Mouse (Mus musculus) heart, adult 8-10 months (tissue): ENCODE measurements around the gene Nppa. TPM values are rescaled to one million over a fixed set of nuclear protein-coding genes. Genes with fewer than 3 reads are reported as not detected.
A peak's percentile ranks its signal among the peaks of the same experiment; 100 is the strongest.

ENCODE experiments used
- DNase-seq: peaks from one replicate; pipeline ENCODE4 v3.0.0; 2022; ENCODE audit warnings: low spot score
- total RNA-seq, 4 experiments: library from RNA; stranded (reverse); gene quantifications; 2 replicates each; pipeline ENCODE4 v1.2.4; 2022

Gene Nppa
- total RNA-seq, result 1,000 to 10,000 TPM; 1,499 to 1,940 (median 1,728) TPM

DNA sequence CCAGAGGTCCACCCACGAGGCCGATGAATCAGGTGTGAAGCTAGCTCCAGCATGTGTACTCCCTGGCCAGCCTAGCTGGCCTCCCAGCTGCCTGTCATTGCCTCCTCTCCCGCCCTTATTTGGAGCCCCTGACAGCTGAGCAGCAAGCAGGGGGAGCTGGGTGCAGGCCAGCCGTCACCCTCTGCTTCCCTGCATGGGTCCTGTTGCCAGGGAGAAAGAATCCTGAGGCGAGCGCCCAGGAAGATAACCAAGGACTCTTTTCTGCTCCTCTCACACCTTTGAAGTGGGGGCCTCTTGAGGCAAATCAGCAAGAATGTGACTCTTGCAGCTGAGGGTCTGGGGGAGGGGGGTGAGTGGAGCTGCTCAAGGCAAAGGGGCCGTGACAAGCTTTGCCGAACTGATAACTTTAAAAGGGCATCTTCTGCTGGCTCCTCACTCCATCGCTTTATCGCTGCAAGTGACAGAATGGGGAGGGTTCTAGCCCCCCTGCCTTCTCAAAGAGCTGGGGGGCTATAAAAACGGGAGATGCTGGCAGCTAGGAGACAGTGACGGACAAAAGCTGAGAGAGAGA is at the start of gene Nppa:
Gene Nppa (plus strand): TSS at position 521 of the 571 bp plus-strand sequence.
- DNase-seq, result no peak

DNA sequence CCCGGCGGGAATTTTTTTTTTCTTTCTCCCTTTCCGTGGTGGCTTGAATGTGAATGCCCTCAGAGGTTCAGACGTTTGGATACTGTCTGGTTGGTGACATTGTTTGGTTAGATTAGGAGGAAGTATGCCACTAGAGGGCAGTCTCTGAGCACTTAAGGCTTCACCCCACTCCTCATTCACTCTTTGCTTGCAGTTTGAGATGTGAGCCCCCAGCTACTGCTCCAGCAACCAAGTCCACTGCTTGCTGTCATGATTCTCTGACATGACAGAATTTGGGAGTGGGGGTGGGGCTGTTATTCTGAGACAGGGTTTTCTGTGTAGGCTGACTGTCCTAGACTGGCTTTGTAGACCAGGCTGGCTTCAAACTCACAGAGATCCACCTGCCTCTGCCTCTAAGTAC is 46.9 kb upstream of the Nppa start:
- DNase-seq, result no peak

DNA sequence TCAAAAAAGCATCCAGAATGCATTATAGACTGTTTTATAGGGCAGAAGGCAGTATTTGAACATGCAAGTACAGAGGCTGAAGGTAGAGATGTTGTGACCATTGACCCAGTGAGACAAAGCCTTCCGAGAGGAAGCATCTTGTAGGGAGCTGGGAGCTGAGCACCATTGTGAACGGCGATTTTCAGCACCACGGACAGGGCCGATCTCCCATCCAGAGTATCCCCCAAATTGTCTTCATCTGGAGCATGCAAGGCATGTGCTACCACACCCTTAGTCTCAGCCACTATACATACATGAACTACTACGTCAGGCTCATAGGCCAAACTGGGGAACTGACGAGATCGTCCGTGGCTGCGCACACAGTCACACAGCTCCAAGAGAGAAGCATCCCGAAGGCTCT is 43.4 kb upstream of the Nppa start:
- DNase-seq, result no peak

DNA sequence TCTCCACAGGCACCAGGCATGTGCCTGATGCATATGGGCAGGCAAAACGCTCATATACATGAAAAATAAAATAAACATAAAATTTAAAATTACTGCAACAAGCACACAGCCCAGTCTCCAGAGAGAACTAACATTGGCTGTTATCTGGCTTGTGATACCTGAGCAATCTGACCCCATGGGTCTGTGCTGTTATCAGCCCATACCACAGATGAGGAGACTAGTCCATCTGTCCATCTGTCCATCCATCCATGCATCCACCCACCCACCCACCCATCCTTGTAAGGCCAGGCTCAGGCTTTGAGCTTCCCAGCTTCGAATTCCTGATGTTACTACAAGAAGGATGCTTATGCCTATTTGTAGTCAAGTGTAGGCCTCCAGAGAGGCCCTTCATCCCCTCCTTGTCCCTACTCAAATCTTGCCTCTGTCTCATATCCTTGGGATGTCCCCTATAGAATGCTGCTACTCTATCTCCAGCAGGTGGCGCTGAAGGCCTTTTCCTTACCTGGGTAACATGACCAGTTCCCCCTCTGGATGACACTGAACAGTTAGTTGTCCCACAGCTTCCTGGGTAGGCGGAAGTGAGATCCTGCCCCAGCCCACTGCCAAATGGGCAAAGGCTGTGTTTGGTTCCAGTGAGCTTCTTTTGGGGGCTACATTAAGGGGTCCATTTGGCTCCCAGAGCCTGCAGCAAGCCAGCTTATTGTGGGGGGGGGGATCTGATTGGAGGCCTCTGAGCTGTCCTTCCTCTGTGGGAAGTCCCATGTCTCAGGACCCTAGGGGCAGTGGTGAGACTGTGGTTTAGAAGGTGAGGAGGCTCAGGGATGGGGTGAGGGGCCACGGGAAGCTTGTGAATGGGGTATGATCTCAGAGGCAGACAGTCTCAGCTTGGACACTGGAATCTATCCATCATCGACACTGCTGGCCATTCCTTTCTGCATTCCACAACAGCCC is 40.4 kb upstream of the Nppa start:
- DNase-seq, result no peak

DNA sequence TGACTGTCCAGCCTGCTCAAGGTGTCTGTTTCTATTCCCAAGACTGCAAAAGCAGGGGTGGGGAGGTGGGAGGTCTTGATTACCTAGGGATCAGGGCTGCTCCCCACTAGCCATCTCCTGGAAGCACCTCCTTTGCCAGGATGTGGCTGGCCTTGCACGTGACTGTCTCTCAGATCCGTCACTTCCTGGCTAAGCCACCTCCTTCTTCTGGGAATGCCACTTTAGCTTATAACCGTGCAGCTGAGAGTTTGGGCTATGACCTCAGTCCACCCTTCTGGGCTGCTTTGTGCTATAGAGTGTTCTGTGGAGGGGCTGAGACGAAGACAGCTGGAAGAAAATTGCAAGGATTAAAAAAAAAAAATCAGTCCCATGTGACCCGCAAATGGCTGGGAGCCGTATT is 37.7 kb upstream of the Nppa start:
- no peak for DNase-seq

DNA sequence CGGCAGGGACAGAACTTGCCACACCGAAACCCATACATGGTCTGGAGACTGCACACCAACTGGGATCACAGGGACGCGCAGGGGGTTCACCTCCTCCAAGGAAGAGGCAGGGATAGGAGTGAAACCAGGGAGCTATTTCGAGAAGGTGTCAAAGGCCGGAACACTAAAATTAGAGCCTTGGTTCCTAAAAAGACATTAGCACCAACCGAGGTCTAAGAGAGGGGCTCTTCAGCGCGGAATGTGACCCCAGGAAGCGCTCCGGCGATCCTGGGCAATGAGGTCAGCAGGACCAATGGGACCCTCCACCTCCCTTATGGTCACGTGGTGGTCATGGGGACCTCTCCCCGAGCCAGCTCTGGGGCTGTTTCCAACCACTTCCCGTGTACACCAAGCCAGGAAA is 36.9 kb upstream of the Nppa start:
- DNase-seq, result peak; percentile 62

DNA sequence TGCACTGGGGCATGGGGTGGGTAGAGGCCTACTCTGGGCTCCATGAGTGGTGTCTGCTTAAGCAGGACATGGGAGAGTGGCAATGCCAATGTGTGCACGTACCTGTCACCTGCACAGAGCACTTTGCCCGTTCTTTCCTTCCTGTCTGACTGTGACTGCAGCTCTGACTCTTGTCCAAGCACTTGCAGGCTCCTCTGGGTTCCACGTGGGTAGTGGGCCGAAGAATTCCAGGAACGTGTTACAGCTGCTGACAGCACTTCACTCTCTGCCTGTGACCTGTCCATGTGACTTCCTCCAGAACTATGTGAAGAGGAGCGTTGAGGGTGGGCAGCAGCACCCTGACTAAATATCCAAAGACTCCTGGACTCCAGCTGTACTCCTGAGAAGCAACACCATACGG is 34.8 kb upstream of the Nppa start:
- no peak for DNase-seq

DNA sequence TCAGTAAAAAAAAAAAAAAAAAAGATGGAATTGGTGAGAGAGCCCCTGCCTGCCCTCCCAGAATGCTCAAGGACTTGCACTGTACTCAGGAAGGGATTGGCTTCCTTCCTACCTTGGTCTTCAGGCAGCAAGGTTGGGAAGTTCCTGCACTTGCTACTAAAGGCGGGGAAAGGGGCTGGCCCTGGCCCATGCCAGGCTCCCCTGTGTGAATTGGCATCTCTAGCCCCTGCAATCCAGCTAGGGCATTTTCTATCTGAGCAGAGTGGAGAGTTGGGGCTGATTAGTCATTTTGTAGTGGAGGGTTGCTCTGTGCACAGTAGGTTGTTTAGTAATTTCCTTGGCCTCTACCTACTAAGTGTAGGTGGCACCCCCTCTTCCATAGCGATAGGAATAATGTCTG is 31.7 kb upstream of the Nppa start:
- DNase-seq, result no peak

DNA sequence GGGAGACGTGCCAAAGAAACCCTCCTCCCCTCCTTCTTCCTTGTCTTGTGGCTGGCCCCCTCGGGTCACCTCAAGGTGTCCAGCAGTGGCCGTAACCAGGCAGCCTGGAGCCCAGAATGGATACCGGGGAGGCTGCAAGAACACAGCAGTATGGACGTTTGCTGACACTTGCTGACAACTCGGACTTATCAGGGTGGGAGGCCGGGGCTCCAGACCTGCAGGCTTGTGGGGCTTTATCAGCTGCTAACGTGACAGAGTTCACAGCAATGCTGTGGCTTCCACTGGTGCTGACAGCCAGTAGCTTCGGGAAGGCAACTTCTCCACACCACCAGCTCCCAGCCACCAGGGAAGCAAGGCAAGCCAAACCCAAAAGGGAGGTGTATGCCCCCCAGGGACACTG is 31.2 kb upstream of the Nppa start:
- DNase-seq, result no peak

DNA sequence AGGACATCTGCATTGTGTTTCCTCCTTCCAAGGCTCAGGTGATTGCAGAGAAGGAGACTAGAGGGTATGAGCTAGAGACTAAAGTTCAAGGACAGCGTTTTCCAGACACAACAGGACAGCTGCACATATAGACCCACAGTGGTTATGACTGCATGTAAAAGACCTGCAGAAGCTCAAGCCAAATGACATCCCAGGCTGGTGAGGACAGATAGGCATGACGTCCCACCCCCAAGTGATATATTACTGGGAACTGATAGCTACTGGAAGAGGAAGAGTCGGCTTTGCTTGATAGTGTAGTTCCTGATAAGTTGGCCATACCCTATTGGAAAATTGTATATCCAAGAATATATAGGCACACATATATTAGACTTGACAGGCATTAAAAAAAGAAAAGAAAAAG is 24.3 kb upstream of the Nppa start:
- DNase-seq, result no peak

DNA sequence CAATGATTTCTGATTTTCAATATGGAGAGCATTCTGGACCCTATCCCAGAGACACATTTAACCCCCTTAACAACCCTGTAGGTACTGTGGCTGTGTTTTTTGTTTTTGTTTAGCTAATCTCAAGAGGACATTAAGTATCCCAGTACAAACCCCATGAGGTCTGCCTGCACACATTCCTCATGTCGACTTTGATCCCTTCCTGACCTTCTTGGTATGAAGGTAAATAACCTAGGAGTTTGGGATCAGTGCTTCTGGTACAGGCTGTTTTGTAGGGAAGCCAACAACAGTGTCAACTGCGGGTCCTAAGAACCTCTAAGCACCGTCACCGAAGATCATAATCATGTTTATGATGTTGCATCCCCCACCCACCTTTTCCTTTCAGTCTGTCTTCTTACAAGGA is 22.8 kb upstream of the Nppa start:
- no peak for DNase-seq

DNA sequence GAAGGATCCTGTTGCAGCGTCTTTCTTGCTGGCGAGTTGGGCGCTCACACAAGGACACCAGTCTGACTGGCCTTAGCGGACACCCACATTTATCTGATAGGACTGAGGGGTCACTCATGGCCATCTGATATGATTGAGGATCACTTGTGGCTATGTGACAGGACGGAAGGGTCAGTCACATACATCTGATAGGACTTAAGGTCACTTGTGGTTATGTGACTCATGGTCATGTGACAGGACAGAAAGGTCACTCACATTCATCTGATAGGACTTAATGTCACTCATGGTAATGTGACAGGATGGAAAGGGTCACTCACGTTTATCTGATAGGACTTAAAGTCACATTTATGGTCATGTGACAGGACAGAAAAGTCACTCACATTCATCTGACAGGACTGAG is 22.1 kb upstream of the Nppa start:
- DNase-seq, result no peak

DNA sequence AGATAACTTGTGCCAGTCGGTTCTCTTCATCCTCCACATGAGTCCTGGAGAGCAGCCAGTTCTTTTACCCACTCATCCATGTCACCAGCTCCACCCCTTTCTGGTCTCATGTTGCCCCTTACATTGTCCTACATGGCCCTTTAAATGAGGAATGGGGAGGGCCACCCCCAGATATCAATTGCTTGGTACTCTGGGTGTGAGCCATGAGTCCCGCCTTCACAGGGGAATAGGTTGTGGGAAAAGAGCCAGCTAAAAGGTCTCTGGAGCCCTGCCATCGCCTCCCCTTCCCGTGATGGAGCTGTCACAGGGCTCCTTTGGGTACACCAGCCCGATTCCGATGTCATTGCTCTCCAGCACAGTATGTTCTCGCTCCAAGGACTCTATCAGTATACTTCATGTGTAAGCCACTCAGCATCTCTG is 21.1 kb upstream of the Nppa start:
- no peak for DNase-seq

DNA sequence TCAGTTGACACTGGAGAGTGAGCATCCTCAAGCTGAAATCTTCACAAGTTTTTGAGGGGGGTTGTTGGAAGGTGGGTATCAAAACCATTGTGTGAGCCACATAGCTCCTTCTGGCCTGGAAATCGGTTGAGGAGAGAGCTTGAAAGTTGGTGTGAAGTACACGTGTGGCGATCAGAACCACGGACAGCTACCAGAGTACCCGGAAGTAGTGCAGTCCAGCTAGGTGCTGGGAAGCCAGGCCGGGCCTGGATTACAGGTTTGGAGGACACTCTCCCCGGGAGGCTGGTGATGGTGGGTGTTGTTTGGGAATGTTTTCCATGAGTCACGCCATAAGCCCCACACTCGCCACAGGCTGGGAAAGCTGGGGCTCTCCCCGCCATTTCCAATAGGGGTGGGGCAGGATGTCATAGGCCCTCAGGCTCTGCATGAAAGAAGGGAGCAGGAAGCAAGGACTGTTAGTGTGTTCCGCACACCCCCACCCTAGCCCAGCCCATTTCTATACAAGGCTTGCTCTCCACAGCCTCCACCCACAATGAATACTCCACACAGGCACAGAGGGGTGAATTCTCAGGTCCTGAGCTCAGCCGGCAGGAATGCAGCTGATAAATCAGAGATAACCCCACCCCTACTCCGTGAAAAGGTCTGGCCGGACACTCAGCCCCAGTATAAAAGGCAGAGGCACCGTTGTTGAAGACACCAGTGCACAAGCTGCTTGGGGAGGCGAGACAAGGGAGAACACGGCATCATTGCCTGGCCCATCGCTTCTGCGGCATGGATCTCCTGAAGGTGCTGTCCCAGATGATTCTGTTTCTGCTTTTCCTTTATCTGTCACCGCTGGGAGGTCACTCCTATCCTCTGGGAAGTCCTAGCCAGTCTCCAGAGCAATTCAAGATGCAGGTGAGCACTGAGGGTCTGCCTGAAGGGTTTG is 15.1 kb upstream of the Nppa start, which contains the start of gene Nppb:
Gene Nppb (plus strand): TSS at position 584 of the 928 bp plus-strand sequence.
- DNase-seq, result peak; percentile 38

DNA sequence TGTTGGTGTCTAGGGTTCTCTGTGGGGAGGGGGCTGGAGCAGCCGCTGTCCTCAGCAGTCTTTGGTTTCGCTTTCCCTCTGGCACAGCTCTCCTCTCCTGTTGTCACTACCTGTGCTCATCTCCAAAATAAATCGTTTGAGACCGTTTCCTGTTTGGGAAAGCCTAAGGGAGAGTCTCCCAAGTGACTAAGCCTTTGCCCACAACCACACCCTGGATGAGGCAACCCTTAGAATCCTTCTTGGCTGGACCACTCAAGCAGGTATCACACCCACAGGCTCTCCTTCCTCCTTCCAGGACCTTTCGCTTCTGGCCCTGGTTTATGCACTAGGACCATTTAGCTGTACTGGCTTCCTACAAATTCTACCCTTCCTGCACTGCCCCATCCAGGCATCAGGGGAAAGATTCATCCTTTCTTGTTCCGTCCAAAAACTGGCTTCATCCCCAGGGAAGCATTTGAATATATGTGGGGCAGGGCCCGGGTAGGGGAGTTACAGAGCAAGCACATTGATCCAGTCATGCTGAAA is 6.9 kb upstream of the Nppa start:
- no peak for DNase-seq

DNA sequence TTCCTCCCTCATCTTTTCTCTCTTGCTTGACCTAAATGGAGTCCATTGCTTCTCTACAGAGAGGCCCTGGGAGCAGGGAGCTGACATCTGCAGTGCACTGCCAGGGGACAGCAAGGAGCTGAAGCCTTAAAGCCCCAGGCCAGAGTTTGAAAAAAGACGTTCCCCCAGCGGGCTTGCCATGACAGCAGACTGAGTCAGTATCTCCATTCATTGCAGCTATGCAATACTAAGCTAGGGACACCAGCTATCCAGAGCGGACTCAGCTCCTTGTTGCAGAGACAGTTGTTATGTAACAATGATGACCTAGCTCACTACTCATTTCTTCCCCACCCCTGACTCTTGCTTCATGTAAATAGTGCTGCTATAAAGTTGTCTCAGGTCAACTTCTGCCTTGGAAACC is 5.2 kb upstream of the Nppa start:
- no peak for DNase-seq

DNA sequence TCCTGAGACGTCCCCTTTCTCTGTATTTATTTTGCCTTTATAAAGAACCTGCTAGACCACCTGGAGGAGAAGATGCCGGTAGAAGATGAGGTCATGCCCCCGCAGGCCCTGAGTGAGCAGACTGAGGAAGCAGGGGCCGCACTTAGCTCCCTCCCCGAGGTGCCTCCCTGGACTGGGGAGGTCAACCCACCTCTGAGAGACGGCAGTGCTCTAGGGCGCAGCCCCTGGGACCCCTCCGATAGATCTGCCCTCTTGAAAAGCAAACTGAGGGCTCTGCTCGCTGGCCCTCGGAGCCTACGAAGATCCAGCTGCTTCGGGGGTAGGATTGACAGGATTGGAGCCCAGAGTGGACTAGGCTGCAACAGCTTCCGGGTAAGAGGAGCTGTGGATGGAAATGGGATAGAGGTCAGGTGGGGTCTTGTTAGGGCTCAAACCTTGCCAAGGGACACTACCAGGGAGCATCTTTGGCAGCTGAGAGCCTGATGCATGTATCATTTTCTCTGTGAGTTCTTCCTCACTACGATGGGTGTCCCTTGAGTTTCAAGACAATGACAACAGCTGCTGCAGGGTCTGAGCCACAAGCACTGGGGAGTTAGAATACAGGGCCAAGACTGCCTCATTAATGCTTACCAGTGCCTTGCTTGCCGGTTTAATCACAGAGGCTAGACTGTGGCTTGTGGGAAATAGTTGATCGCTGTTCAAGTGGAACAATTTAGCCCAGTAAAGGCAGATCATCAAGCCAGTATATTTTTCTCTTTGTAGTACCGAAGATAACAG is 679 bp downstream of the Nppa start:
- DNase-seq, result no peak

DNA sequence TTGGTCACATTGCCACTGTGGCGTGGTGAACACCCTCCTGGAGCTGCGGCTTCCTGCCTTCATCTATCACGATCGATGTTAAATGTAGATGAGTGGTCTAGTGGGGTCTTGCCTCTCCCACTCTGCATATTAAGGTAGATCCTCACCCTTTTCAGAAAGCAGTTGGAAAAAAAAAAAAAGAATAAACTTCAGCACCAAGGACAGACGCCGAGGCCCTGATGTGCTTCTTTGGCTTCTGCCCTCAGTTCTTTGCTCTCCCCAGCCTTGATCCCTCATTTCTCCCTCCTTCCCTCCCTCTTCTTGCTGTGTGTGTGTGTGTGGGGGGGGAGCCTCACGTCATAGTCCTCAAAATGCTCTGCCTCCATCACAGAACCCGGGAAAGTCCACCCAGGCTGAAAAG is 1.3 kb downstream of the Nppa start:
- DNase-seq, result no peak

DNA sequence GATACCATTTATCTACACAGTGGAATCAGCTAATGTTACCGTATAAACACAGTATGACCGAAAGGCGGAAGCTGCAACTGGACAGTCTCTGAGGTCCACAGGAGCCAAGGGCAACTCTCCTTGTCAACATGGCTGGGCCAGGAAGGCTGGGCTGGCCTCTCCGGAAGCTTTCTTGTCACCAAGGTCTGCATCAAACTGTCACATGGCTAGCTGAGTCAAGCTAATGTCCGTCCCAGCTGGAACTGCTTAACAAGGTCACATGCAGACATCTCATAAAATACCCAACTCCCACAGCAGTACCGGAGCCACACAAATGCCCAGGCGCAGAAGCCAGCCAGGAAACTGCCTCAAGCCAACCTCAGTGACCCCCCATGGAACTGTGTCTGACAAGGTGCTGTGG is 3.8 kb downstream of the Nppa start:
- peak; percentile 20 for DNase-seq

DNA sequence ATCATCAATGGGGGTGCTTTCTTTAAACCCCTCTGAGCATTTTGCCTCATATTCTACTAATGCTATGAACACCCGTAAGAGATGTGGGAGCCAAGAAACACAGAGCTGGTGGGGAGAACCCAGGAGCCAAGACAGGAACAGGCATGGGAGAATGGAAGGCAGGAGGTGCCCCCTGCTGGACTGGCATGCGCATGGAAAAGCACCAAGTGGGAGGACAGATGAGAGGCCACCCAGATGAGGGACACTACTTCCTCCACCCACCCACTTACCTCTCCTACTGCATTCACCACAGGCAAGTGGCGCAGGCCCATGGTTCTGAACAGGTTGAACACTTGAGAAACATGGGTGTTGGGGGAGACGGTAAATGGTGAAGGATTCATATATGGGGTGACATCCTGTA is 7.9 kb downstream of the Nppa start:
- peak; percentile 44 for DNase-seq

DNA sequence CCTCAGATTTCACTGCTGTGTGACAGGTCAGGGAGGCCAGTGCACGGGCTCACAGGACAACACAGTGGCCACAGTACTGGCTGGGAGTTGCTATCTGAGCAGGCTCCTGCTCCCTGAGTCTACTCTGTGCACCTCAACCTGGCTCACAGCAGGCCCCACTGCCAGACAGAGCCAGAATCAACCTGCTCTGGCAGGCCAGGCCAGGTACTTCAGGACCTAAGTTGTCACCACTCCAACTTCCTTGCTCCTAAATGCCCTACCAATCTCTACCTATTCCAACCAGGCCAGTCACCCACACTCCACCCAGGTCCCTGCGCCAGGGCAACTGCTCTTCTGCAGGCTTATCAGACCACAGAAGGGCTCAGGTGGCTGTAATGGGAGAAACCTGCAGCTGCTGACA is 9.1 kb downstream of the Nppa start:
- DNase-seq, result no peak
